Comparison of ENCODE assay signal across 12 mouse cellular contexts in genomic region chr5:140151180-140151579, GRCm38 (mm10).
DNase-seq lines count a peak whose midpoint lies in the region; ATAC-seq lines count a peak whose summit lies in the region.
"Had no signal": no experiment of that assay in that cellular context is flagged by ENCODE, and none has a peak within 500 bp of the region (broad histone marks: within the 10 kb centered on the region; RNA-seq: fewer than 3 reads in every experiment).

No protein-coding gene starts in this region.

- peak; percentile 16 for DNase-seq in heart, postnatal 4 days
- DNase-seq in heart, adult 18-20 months, result no peak
- DNase-seq in 3T3-L1 (ENCODE audit: low read depth, low spot score), result peak; percentile 84
- peak; percentile 28 for DNase-seq in CD4-positive helper T cell, adult 2 months (ENCODE audit: low read depth, low spot score)
- DNase-seq in testis, postnatal 10 days (ENCODE audit: low spot score), result no peak
- no peak for DNase-seq in embryonic facial prominence, embryonic 10.5 days (ENCODE audit: low spot score)
- DNase-seq: cerebellum, postnatal 14 days; gastrocnemius, postnatal 36 days had no signal

- H3K4me1 ChIP-seq in lung, embryonic 15.5 days, result peaks cover 37% of the 10 kb centered on the region
- H3K4me1 ChIP-seq in liver, embryonic 12.5 days, result peaks cover 9% of the 10 kb centered on the region; the same call in 1 of the 2 replicates
- peaks cover 19% of the 10 kb centered on the region; the same call in 1 of the 2 replicates for H3K4me1 ChIP-seq in embryonic facial prominence, embryonic 10.5 days

- no peaks in the 10 kb centered on the region for H3K27me3 ChIP-seq in lung, embryonic 15.5 days
- H3K27me3 ChIP-seq in liver, embryonic 12.5 days (replicated peaks), result no peaks in the 10 kb centered on the region
- H3K27me3 ChIP-seq in embryonic facial prominence, embryonic 10.5 days (replicated peaks; ENCODE audit: low read depth, poor library complexity, severe bottlenecking), result no peaks in the 10 kb centered on the region

- ATAC-seq in lung, embryonic 15.5 days (ENCODE audit: borderline replicate concordance, extremely low read depth, low FRiP score, low TSS enrichment), result peak; percentile 64
- ATAC-seq in liver, embryonic 12.5 days, result no peak
- ATAC-seq: intestine, embryonic 16.5 days had no signal

- H3K36me3 ChIP-seq in lung, embryonic 15.5 days, result no peaks in the 10 kb centered on the region
- no peaks in the 10 kb centered on the region for H3K36me3 ChIP-seq in liver, embryonic 12.5 days
- H3K36me3 ChIP-seq in embryonic facial prominence, embryonic 10.5 days (replicated peaks), result no peaks in the 10 kb centered on the region

- 40% methylated on average over 2 of the region's 2 CpGs for WGBS in lung, embryonic 15.5 days
- WGBS in liver, embryonic 12.5 days (ENCODE audit: insufficient replicate concordance), result 51% methylated on average over 2 of the region's 2 CpGs
- 79% methylated on average over 2 of the region's 2 CpGs for WGBS in embryonic facial prominence, embryonic 10.5 days

- no peaks in the 10 kb centered on the region for H3K9me3 ChIP-seq in lung, embryonic 15.5 days
- no peaks in the 10 kb centered on the region for H3K9me3 ChIP-seq in liver, embryonic 12.5 days (replicated peaks)
- H3K9me3 ChIP-seq in embryonic facial prominence, embryonic 10.5 days, result no peaks in the 10 kb centered on the region

- peak overlapping the region; percentile 45; the same call in 1 of the 2 replicates for H3K27ac ChIP-seq in lung, embryonic 15.5 days
- H3K27ac ChIP-seq in liver, embryonic 12.5 days, result no peak overlapping the region
- H3K27ac ChIP-seq in embryonic facial prominence, embryonic 10.5 days (replicated peaks), result no peak overlapping the region
- H3K27ac ChIP-seq: liver, embryonic 14.5 days had no signal

- no peak overlapping the region for H3K4me2 ChIP-seq in lung, embryonic 15.5 days
- no peak overlapping the region for H3K4me2 ChIP-seq in liver, embryonic 12.5 days

- H3K9ac ChIP-seq in lung, embryonic 15.5 days, result no peak overlapping the region
- no peak overlapping the region for H3K9ac ChIP-seq in liver, embryonic 12.5 days
- H3K9ac ChIP-seq: liver, embryonic 14.5 days had no signal

- H3K4me3 ChIP-seq in lung, embryonic 15.5 days, result no peak overlapping the region
- H3K4me3 ChIP-seq in liver, embryonic 12.5 days, result no peak overlapping the region
- H3K4me3 ChIP-seq in embryonic facial prominence, embryonic 10.5 days, result no peak overlapping the region

Comparison
In these comparisons a context has a peak if more than half of its experiments do, and no peak if none do; other contexts are left out.
1. DNase-seq: peak in heart, postnatal 4 days (single experiment), 3T3-L1 (single experiment) and CD4-positive helper T cell, adult 2 months (single experiment); none in heart, adult 18-20 months (0 of 2), testis, postnatal 10 days (single experiment) and embryonic facial prominence, embryonic 10.5 days (single experiment).